Mouse (Mus musculus) intestine, postnatal 0 days (tissue): ENCODE data around the gene Itgb7. TPM values are rescaled to one million over a fixed set of nuclear protein-coding genes. Genes with fewer than 3 reads are reported as not detected.
A peak's percentile ranks its signal among the peaks of the same experiment; 100 is the strongest.

Experiments used
- ATAC-seq: fragments of 200-750 bp; cut with Nextera tagmentation; 2 replicates; pipeline ENCODE4 v1.8.0; 2017; ENCODE audit warnings: mild to moderate bottlenecking, moderate TSS enrichment, moderate library complexity
- H3K27ac ChIP-seq: fragments of 300-500 bp; sonication (generic); 2 replicates; pipeline ENCODE4 v1.5.1; 2014; ENCODE audit warnings: mild to moderate bottlenecking, low read depth, low read length, moderate library complexity
- H3K27me3 ChIP-seq: fragments of 300-500 bp; sonication (generic); replicated peaks from 2 replicates; pipeline ENCODE4 v1.6.1; 2014; ENCODE audit warnings: low read length, mixed read lengths; ENCODE audit not compliant: control insufficient read depth, insufficient read depth
- H3K36me3 ChIP-seq: fragments of 300-500 bp; sonication (generic); 2 replicates; pipeline ENCODE4 v1.6.1; 2014; ENCODE audit warnings: mild to moderate bottlenecking, moderate library complexity; ENCODE audit not compliant: control insufficient read depth, insufficient read depth
- H3K4me1 ChIP-seq: fragments of 300-500 bp; sonication (generic); replicated peaks from 2 replicates; pipeline ENCODE4 v1.6.1; 2014; ENCODE audit warnings: antibody characterized with exemption, low read length, mixed read lengths; ENCODE audit not compliant: control insufficient read depth, insufficient read depth
- H3K4me2 ChIP-seq: fragments of 300-500 bp; sonication (generic); replicated peaks from 2 replicates; pipeline ENCODE4 v1.6.1; 2014; ENCODE audit warnings: low read depth, mild to moderate bottlenecking, moderate library complexity
- H3K4me3 ChIP-seq: fragments of 300-500 bp; sonication (generic); 2 replicates; pipeline ENCODE4 v1.5.1; 2014; ENCODE audit warnings: low read depth, low read length
- H3K9ac ChIP-seq: fragments of 300-500 bp; sonication (generic); 2 replicates; pipeline ENCODE4 v1.6.1; 2014; ENCODE audit warnings: mild to moderate bottlenecking, low read depth, low read length
- H3K9me3 ChIP-seq: fragments of 300-500 bp; sonication (generic); 2 replicates; pipeline ENCODE4 v1.6.1; 2016; ENCODE audit warnings: mixed run types; ENCODE audit not compliant: control insufficient read depth
- CTCF ChIP-seq: sonication (generic); IDR thresholded peaks from 2 replicates; pipeline ENCODE4 v1.5.1; 2016; ENCODE audit warnings: low read depth, mild to moderate bottlenecking, control low read depth, antibody characterized with exemption, moderate library complexity
- WGBS: fragments of 180-500 bp; shearing (Covaris S2); extraction: QIAGEN DNeasy Blood & Tissue Kit; methylation state at CpG from one replicate; pipeline ENCODE4 v1.1.7; 2014; 5-methylcytosine and 5-hydroxymethylcytosine counted together
- polyA plus RNA-seq: library from polyadenylated mRNA; unstranded; fragments of >200 nt; fragmentation: Nextera tagmentation; extraction: Ambion mirVana; gene quantifications from 2 replicates; pipeline ENCODE4 v1.2.1, GENCODE M21; 2015

The Itgb7 gene
- polyA plus RNA-seq, 1 experiment from 2014 or later = 2.9 TPM

GRCm38 (mm10) chr15:102203835-102204381, 27.8 kb downstream of the Itgb7 start:
- ATAC-seq = peak; percentile 64
- peak; percentile 25; the same call in 1 of the 2 replicates for TF ChIP-seq CTCF

GRCm38 (mm10) chr15:102202971-102203834, 28.5 kb downstream of the Itgb7 start, which contains the start of gene Zfp740:
Gene Zfp740 (plus strand): TSS chr15:102203249.
- peak within 1 kb of the TSS; percentile 99 for H3K9ac ChIP-seq
- peak within 1 kb of the TSS; percentile 81 for H3K4me2 ChIP-seq
- no peaks in the 10 kb centered on the region for H3K9me3 ChIP-seq
- H3K4me1 ChIP-seq = peaks cover 10% of the 10 kb centered on the region
- H3K27me3 ChIP-seq = no peaks in the 10 kb centered on the region
- H3K4me3 ChIP-seq = peak within 1 kb of the TSS; percentile 86
- H3K36me3 ChIP-seq = peaks cover 22% of the 10 kb centered on the region; the same call in 1 of the 2 replicates
- WGBS = under 1% methylated on average over 52 of the region's 68 CpGs
- peak; percentile 31; the same call in 1 of the 2 replicates for TF ChIP-seq CTCF
- peak; percentile 97 for ATAC-seq
- peak within 1 kb of the TSS; percentile 100 for H3K27ac ChIP-seq

More at GRCm38 (mm10) chr15:102203835-102204381, 27.8 kb downstream of the Itgb7 start:
- H3K9ac ChIP-seq = peak overlapping the region; percentile 99
- peak overlapping the region; percentile 100 for H3K27ac ChIP-seq
- H3K36me3 ChIP-seq = peaks cover 29% of the 10 kb centered on the region
- peak overlapping the region; percentile 81 for H3K4me2 ChIP-seq
- peak overlapping the region; percentile 86 for H3K4me3 ChIP-seq
- peaks cover 10% of the 10 kb centered on the region for H3K4me1 ChIP-seq
- H3K27me3 ChIP-seq = no peaks in the 10 kb centered on the region
- no peaks in the 10 kb centered on the region for H3K9me3 ChIP-seq
- under 1% methylated on average over 20 of the region's 72 CpGs for WGBS

GRCm38 (mm10) chr15:102198841-102199240, 32.9 kb downstream of the Itgb7 start:
- H3K27ac ChIP-seq = no peak overlapping the region
- no peak overlapping the region for H3K9ac ChIP-seq
- no peaks in the 10 kb centered on the region for H3K9me3 ChIP-seq
- TF ChIP-seq CTCF = no peak
- WGBS = 69% methylated on average over 4 of the region's 4 CpGs
- H3K4me3 ChIP-seq = no peak overlapping the region
- H3K4me2 ChIP-seq = no peak overlapping the region
- peaks cover 6% of the 10 kb centered on the region; the same call in 1 of the 2 replicates for H3K4me1 ChIP-seq
- no peaks in the 10 kb centered on the region for H3K36me3 ChIP-seq
- ATAC-seq = no peak
- no peaks in the 10 kb centered on the region for H3K27me3 ChIP-seq

DNA sequence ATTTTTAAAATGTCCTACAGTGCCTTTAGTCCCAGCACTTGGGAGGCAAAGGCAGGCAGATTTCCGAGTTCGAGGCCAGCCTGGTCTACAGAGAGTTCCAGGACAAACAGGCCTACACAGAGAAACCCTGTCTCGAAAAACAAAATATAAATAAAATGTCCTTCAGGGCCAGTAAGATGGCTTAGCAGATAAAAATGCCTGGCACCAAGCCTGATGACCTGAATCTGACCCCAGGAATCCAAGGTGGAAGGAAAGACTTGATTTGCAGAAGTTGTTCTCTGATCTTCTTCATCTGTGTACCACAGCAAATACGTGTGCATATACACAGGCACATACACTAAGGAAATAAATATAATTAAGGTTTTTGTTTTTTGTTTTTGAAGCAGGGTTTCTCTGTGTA, 36.4 kb downstream of the Itgb7 start:
- TF ChIP-seq CTCF = no peak
- no peaks in the 10 kb centered on the region for H3K4me1 ChIP-seq
- H3K27ac ChIP-seq = no peak overlapping the region
- H3K4me2 ChIP-seq = no peak overlapping the region
- no peaks in the 10 kb centered on the region for H3K9me3 ChIP-seq
- ATAC-seq = no peak
- H3K4me3 ChIP-seq = no peak overlapping the region
- 60% methylated on average over 4 of the region's 4 CpGs for WGBS
- H3K9ac ChIP-seq = no peak overlapping the region
- no peaks in the 10 kb centered on the region for H3K27me3 ChIP-seq
- no peaks in the 10 kb centered on the region for H3K36me3 ChIP-seq

- H3K4me2 ChIP-seq = no peak overlapping the region
- WGBS = 78% methylated on average over 4 of the region's 4 CpGs
- no peak for TF ChIP-seq CTCF
Measured at GRCm38 (mm10) chr15:102194439-102194838, 37.3 kb downstream of the Itgb7 start.

GRCm38 (mm10) chr15:102193652-102194051, 38.1 kb downstream of the Itgb7 start:
- no peak overlapping the region for H3K4me2 ChIP-seq
- H3K9me3 ChIP-seq = no peaks in the 10 kb centered on the region
- WGBS = 77% methylated on average over 4 of the region's 4 CpGs
- H3K4me3 ChIP-seq = no peak overlapping the region
- H3K9ac ChIP-seq = no peak overlapping the region
- no peak for ATAC-seq
- H3K27me3 ChIP-seq = no peaks in the 10 kb centered on the region
- no peak for TF ChIP-seq CTCF
- H3K4me1 ChIP-seq = no peaks in the 10 kb centered on the region
- H3K27ac ChIP-seq = no peak overlapping the region
- H3K36me3 ChIP-seq = no peaks in the 10 kb centered on the region

More at GRCm38 (mm10) chr15:102194439-102194838, 37.3 kb downstream of the Itgb7 start:
- H3K9ac ChIP-seq = no peak overlapping the region
- no peaks in the 10 kb centered on the region for H3K9me3 ChIP-seq
- no peaks in the 10 kb centered on the region for H3K27me3 ChIP-seq
- H3K4me1 ChIP-seq = no peaks in the 10 kb centered on the region
- no peak for ATAC-seq
- H3K36me3 ChIP-seq = no peaks in the 10 kb centered on the region
- H3K4me3 ChIP-seq = no peak overlapping the region
- no peak overlapping the region for H3K27ac ChIP-seq
